Mouse (Mus musculus) liver, adult 10 weeks (tissue): ENCODE results near the gene Dnm3. TPM values are rescaled to one million over a fixed set of nuclear protein-coding genes. Genes with fewer than 3 reads are reported as not detected.

ENCODE experiments used
- polyA plus RNA-seq: library from polyadenylated mRNA; stranded (reverse); fragments of 350-450 nt; fragmentation: Illumina TruSeq; extraction: RNeasy Lipid Tissue Mini Kit (QIAGEN cat#74804); gene quantifications from one replicate; pipeline ENCODE4 v1.2.3, GENCODE M21; 2014; ENCODE audit warnings: low read depth, low replicate concordance

Dnm3 gene
- polyA plus RNA-seq = 0.42 TPM

GRCm38 (mm10) chr1:162477246-162478209 lies at the start of gene Dnm3:
TSS of gene Dnm3 (minus strand) at chr1:162478034.

DNA sequence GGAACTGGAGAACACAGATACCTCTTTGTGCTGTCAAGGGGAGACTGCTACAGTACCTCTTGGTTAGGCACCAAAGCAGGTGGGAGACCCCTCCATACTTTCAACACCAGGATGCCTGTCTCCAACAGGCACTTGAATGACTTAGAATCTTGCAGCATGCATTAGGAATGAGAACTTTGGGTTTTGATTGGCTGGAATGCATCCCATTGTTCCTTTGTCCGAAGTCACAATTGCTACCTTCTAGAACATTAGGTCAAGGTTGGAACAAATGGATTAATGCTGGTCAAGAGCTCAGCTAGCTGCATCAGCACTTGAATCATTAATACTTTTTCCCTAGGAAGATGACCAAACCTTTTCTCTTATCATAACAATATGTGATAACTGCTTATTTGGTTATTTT lies 498.3 kb downstream of the Dnm3 start, which contains the start of gene 4930558K02Rik:
Gene 4930558K02Rik, minus strand, starts transcription at position 101 of the 400 bp plus-strand sequence.

DNA sequence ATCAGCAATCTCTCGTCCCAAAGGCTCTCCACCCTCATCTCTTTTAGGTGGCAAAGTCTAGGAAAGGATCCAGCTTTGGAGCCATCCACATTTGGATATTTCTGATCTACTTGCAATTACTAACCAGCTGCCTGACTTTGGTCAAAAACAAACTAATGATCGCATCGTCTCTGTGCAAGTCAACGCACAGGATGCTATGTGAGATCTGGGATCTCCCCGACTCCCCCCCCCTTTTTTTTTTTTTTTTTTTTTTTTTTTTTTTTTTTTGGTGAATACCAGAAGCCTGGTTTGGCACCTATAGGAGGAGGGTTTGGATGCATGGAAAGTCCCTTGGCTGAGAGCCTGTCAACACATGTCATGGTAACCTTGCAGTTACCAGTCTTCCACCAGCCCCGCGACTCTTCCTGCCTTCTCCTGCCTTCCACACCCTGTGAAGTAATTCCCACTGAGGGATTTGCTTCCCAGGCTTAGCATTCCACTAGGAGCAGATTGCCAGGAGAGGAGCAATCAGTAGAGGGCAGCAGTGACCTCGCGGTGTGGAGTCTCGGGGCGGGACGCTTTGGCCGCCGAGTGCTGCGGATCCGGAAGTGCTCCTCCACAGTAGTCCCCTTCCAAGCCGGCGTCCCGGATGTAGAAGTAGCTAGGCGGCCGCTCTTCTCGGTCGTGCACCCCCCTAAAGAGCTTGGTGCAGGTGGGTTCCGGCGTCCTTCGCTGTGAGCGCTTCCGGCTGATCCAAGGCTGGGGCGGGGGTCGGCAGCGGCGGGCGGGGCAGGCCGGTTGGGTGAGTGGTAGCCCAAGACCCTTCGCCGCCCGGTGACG lies 509.0 kb downstream of the Dnm3 start, which contains the start of gene Pigc:
Gene Pigc, plus strand, starts transcription at position 598 of the 819 bp plus-strand sequence.

Other genes with a start within 250 kb of the Dnm3 start
- gene Mettl13, start 70.5 kb upstream of the Dnm3 start, polyA plus RNA-seq = 1.4 TPM
- 41.2 TPM for gene Vamp4, start 92.5 kb upstream of the Dnm3 start, polyA plus RNA-seq
- not detected for gene Myoc, start 161.1 kb upstream of the Dnm3 start, polyA plus RNA-seq
- not detected for gene Myocos, start 180.2 kb upstream of the Dnm3 start, polyA plus RNA-seq